Mouse (Mus musculus): ENCODE measurements around the gene Ifna1. TPM values are rescaled to one million over a fixed set of nuclear protein-coding genes. Genes with fewer than 3 reads are reported as not detected.

The Ifna1 gene
- total and polyA plus RNA-seq, 3 experiments, result not detected

GRCm38 (mm10) chr4:88815928-88816327 lies 34.0 kb upstream of the Ifna1 start, which contains the start of gene Ifna7:
Gene Ifna7, plus strand, starts transcription at chr4:88816228.
- Histone ChIP-seq H3K27me3 (replicated peaks) (peaks cover 46% of the 10 kb centered on the region), H3K27ac (ENCODE audit: insufficient read depth, low read depth) (no peak within 1 kb of the TSS), H3K4me3 (replicated peaks in 1 of 3; ENCODE audit: low read depth in 2 of 3, low read length in 2 of 3, poor library complexity in 1 of 3) (no peak within 1 kb of the TSS), H3K4me1 (ENCODE audit: control insufficient read depth in 1 of 2, insufficient read depth in 2 of 2) (no peaks in the 10 kb centered on the region), H3K9ac (ENCODE audit: insufficient read depth, low read depth) (no peak within 1 kb of the TSS), H3K4me2 (ENCODE audit: insufficient read depth, low read depth, poor library complexity, severe bottlenecking) (no peak within 1 kb of the TSS), H3K36me3 (replicated peaks in 1 of 2; ENCODE audit: control insufficient read depth in 1 of 2, insufficient read depth in 1 of 2, low read length in 1 of 2) (no peaks in the 10 kb centered on the region), H3K9me3 (replicated peaks; ENCODE audit: low read length) (peaks cover 10% of the 10 kb centered on the region), H3K79me2 (replicated peaks; ENCODE audit: control insufficient read depth, extremely low read depth, insufficient read depth, poor library complexity, severe bottlenecking) (no peaks in the 10 kb centered on the region)
- DNase-seq (ENCODE audit: extremely low read depth), result no peak
- no peak for TF ChIP-seq SIN3A (IDR thresholded peaks at IDR 0.05; ENCODE audit: low read length)
- no peak for TF ChIP-seq POLR2A (IDR thresholded peaks at IDR 0.05; ENCODE audit: low read depth, low read length)
- no peak for TF ChIP-seq GABPA (IDR thresholded peaks at IDR 0.05; ENCODE audit: insufficient replicate concordance, low read depth, low read length)
- no peak for TF ChIP-seq ELF1 (IDR thresholded peaks at IDR 0.05; ENCODE audit: low read depth, low read length)
- TF ChIP-seq MAZ (IDR thresholded peaks at IDR 0.05; ENCODE audit: low read depth, low read length), result no peak
- TF ChIP-seq USF1 (IDR thresholded peaks at IDR 0.05; ENCODE audit: low read depth, low read length), result no peak
- no peak for TF ChIP-seq MAX (IDR thresholded peaks at IDR 0.05; ENCODE audit: low read length)
- no peak for TF ChIP-seq TBP (conservative IDR thresholded peaks at IDR 0.05; ENCODE audit: low read depth, low read length)
- no peak for TF ChIP-seq SMC3 (IDR thresholded peaks at IDR 0.05; ENCODE audit: low read depth, low read length)
- TF ChIP-seq JUN (IDR thresholded peaks at IDR 0.05; ENCODE audit: insufficient read depth, low read depth, low read length), result no peak
- TF ChIP-seq IRF4 (IDR thresholded peaks at IDR 0.05; ENCODE audit: low read depth, low read length), result no peak
- TF ChIP-seq ZMIZ1 (IDR thresholded peaks at IDR 0.05; ENCODE audit: low read depth, low read length), result no peak
- no peak for TF ChIP-seq MEF2A (IDR thresholded peaks at IDR 0.05; ENCODE audit: borderline replicate concordance, low read depth, low read length)
- no peak for TF ChIP-seq ZKSCAN1 (IDR thresholded peaks at IDR 0.05; ENCODE audit: borderline replicate concordance, low read depth, low read length)
- no peak for TF ChIP-seq MXI1 (IDR thresholded peaks at IDR 0.05; ENCODE audit: low read depth, low read length)
- dilution Hi-C loops (cut with MboI; ENCODE audit: extremely low pct_ligation_motif_present, extremely low pct_unique_long_range_greater_than_20kb, low sequenced_read_pairs) (no loop called here), in situ Hi-C loops (cut with MboI; ENCODE audit: low pct_ligation_motif_present, low pct_unique_long_range_greater_than_20kb, low sequenced_read_pairs) (no loop called here)

- Histone ChIP-seq H3K36me3 (replicated peaks in 1 of 2; ENCODE audit: control insufficient read depth in 1 of 2, insufficient read depth in 1 of 2, low read length in 1 of 2) (no peaks in the 10 kb centered on the region), H3K4me3 (replicated peaks in 1 of 3; ENCODE audit: low read depth in 2 of 3, low read length in 2 of 3, poor library complexity in 1 of 3) (no peak within 1 kb of the TSS), H3K79me2 (replicated peaks; ENCODE audit: control insufficient read depth, extremely low read depth, insufficient read depth, poor library complexity, severe bottlenecking) (no peaks in the 10 kb centered on the region), H3K9ac (ENCODE audit: insufficient read depth, low read depth) (no peak within 1 kb of the TSS), H3K4me1 (ENCODE audit: control insufficient read depth in 1 of 2, insufficient read depth in 2 of 2) (no peaks in the 10 kb centered on the region), H3K4me2 (ENCODE audit: insufficient read depth, low read depth, poor library complexity, severe bottlenecking) (no peak within 1 kb of the TSS), H3K27me3 (replicated peaks) (peaks cover 34% of the 10 kb centered on the region), H3K27ac (ENCODE audit: insufficient read depth, low read depth) (no peak within 1 kb of the TSS), H3K9me3 (replicated peaks; ENCODE audit: low read length) (no peaks in the 10 kb centered on the region)
- dilution Hi-C loops (cut with MboI; ENCODE audit: extremely low pct_ligation_motif_present, extremely low pct_unique_long_range_greater_than_20kb, low sequenced_read_pairs), result no loop called here
- no peak for DNase-seq (ENCODE audit: extremely low read depth)
- TF ChIP-seq JUND (conservative IDR thresholded peaks at IDR 0.05; ENCODE audit: low read depth, low read length), result no peak
- TF ChIP-seq USF2 (conservative IDR thresholded peaks at IDR 0.05; ENCODE audit: low read depth, low read length), result no peak
- TF ChIP-seq USF1 (IDR thresholded peaks at IDR 0.05; ENCODE audit: low read depth, low read length), result no peak
- no peak for TF ChIP-seq RAD21 (IDR thresholded peaks at IDR 0.05; ENCODE audit: low read depth, low read length)
- TF ChIP-seq KAT2A (IDR thresholded peaks at IDR 0.05; ENCODE audit: insufficient replicate concordance, low read length), result no peak
- TF ChIP-seq ZNF384 (IDR thresholded peaks at IDR 0.05; ENCODE audit: low read depth, low read length), result no peak
- no peak for TF ChIP-seq CTCF (conservative IDR thresholded peaks at IDR 0.05 in 1 of 2, IDR thresholded peaks at IDR 0.05 in 1 of 2; ENCODE audit: low read depth in 2 of 2, low read length in 2 of 2)
- TF ChIP-seq UBTF (IDR thresholded peaks at IDR 0.05; ENCODE audit: low read depth, low read length), result no peak
- TF ChIP-seq NRF1 (IDR thresholded peaks at IDR 0.05; ENCODE audit: low read depth, low read length), result no peak
- TF ChIP-seq TCF12 (IDR thresholded peaks at IDR 0.05; ENCODE audit: low read depth, low read length), result no peak
- no peak for TF ChIP-seq MYC (IDR thresholded peaks at IDR 0.05; ENCODE audit: low read depth, low read length)
- no peak for TF ChIP-seq MXI1 (IDR thresholded peaks at IDR 0.05; ENCODE audit: low read depth, low read length)
- no peak for TF ChIP-seq EP300 (IDR thresholded peaks at IDR 0.05; ENCODE audit: low read length)
- TF ChIP-seq RCOR1 (conservative IDR thresholded peaks at IDR 0.05; ENCODE audit: low read depth, low read length), result no peak
- in situ Hi-C loops (cut with MboI; ENCODE audit: low pct_ligation_motif_present, low pct_unique_long_range_greater_than_20kb, low sequenced_read_pairs), result no loop called here
Observed at GRCm38 (mm10) chr4:88819659-88820058, 30.2 kb upstream of the Ifna1 start, which contains the start of gene Ifna11. Gene Ifna11, plus strand, starts transcription at chr4:88819959.

All from CH12.LX (cell line).